Mouse (Mus musculus) spleen, adult 2 months (tissue): Measurements from ENCODE around the gene Cc2d2b.

Experiments used
- CTCF ChIP-seq: fragments of 200-500 bp; IDR thresholded peaks from 2 replicates; pipeline ENCODE4 v1.5.1; 2011; ENCODE audit warnings: mild to moderate bottlenecking, inconsistent platforms; ENCODE audit not compliant: insufficient read depth, insufficient read length, insufficient replicate concordance; ENCODE audit errors: extremely low read depth
- POLR2A ChIP-seq: fragments of 200-500 bp; IDR thresholded peaks from 2 replicates; pipeline ENCODE4 v1.6.1; 2011; ENCODE audit warnings: low read depth, low read length, inconsistent platforms

GRCm38 (mm10) chr19:40762023-40762759 is 13.6 kb downstream of the Cc2d2b start:
- TF ChIP-seq CTCF = no peak
- TF ChIP-seq POLR2A = no peak
